Mouse (Mus musculus): ENCODE measurements around the gene Lpcat2b. TPM values are rescaled to one million over a fixed set of nuclear protein-coding genes. Genes with fewer than 3 reads are reported as not detected.
"Not testable (repeated sequence)": the region's sequence is repeated elsewhere in the genome, so short reads cannot be mapped to it uniquely, and the experiment has no call there.

Lpcat2b gene
- not detected in 2 replicates for polyA plus RNA-seq (2012; ENCODE audit: insufficient read depth, insufficient read length, low replicate concordance, missing spikeins)

DNA sequence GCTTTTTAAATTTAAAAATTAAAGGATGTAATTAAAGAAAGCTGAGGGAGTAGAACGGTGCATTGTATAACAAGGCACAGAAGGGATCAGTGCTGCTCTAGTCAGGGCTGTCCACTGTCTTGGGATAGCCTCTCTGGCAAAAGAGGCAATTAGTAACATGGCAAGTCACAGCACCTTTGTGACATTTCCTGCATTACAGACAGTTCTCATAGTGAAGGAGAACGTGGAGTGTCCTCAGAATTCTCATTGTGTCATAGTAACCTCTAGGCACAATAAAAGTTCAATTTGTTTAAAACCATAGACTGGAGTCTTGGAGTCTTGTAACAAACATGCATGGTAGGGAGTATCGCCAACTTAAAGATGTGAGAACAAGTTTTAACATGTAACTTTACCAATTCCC lies at the start of gene Lpcat2b:
Gene Lpcat2b (plus strand): TSS at position 301 of the 400 bp plus-strand sequence.
- Histone ChIP-seq H3K27ac (ENCODE audit: insufficient read depth, low read depth, low read length) (no peak within 1 kb of the TSS), H3K4me1 (ENCODE audit: control insufficient read depth, insufficient read depth, low read length) (no peaks in the 10 kb centered on the region), H3K4me3 (ENCODE audit: insufficient read depth, low read depth, low read length) (no peak within 1 kb of the TSS)
- WGBS = 79% methylated on average over 3 of the region's 3 CpGs
- TF ChIP-seq CTCF (IDR thresholded peaks at IDR 0.05; ENCODE audit: insufficient read depth, low read depth, low read length) (no peak), POLR2A (IDR thresholded peaks at IDR 0.05; ENCODE audit: insufficient read depth, low read depth, low read length) (no peak)

DNA sequence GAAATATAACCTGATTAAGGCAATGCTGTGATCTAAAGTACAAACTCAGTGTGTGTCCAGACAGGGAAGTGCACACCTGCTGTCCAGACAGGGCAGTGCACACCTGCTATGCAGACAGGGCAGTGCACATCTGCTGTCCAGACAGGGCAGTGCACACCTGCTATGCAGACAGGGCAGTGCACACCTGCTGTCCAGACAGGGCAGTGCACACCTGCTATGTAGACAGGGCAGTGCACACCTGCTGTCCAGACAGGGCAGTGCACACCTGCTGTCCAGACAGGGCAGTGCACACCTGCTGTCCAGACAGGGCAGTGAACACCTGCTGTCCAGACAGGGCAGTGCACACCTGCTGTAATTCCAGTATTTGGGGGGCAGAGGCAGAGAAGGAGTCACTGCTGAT lies 44.9 kb upstream of the Lpcat2b start:
- H3K4me3 ChIP-seq (ENCODE audit: insufficient read depth, low read depth, low read length); H3K4me1 ChIP-seq (ENCODE audit: control insufficient read depth, insufficient read depth, low read length); H3K27ac ChIP-seq (ENCODE audit: insufficient read depth, low read depth, low read length): not testable (repeated sequence)

DNA sequence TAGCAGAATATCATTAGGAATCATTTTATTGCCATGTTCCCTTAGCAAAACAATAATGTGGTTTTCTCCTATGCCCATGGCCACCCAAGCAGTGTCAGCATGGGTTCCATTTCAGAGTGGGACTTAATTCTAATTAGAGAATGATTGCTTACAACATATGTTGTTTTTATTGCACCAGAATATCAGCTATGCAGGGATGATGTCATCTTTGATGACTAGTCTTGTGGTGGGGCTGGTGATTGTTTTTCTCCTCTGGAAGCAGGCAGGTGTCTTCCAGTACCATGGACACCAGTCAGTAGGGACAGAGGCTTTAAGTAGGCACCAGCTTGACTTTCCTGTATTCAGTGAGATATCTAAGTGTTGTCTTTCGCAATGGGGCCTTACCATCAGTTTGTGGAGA lies 43.6 kb upstream of the Lpcat2b start:
- Histone ChIP-seq H3K4me1 (ENCODE audit: control insufficient read depth, insufficient read depth, low read length) (no peaks in the 10 kb centered on the region), H3K4me3 (ENCODE audit: insufficient read depth, low read depth, low read length) (no peak overlapping the region), H3K27ac (ENCODE audit: insufficient read depth, low read depth, low read length) (no peak overlapping the region)
- TF ChIP-seq POLR2A (IDR thresholded peaks at IDR 0.05; ENCODE audit: insufficient read depth, low read depth, low read length) = no peak
- TF ChIP-seq CTCF (IDR thresholded peaks at IDR 0.05; ENCODE audit: insufficient read depth, low read depth, low read length) = no peak
- 97% methylated on average over 1 of the region's 1 CpGs for WGBS

DNA sequence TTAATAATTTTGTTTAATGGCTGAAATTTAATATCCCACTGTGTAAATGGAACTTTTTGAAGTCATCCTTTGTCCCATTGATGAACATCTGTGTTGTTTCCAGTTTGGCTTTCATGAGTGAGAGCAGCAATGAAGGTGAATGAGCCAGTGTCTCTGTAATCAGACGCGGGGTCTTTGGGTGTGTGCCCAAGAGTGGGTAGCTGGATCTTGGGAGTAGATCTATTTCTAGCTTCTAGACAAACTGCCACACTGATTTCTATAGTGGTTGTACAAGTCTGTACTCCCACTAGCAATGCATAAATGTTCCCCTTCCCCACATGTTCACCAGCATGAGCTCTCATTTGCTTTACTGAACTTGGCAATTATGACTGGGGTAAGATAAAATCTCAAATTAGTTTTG lies 42.0 kb upstream of the Lpcat2b start:
- Histone ChIP-seq H3K4me3 (ENCODE audit: insufficient read depth, low read depth, low read length) (no peak overlapping the region), H3K27ac (ENCODE audit: insufficient read depth, low read depth, low read length) (no peak overlapping the region), H3K4me1 (ENCODE audit: control insufficient read depth, insufficient read depth, low read length) (no peaks in the 10 kb centered on the region)
- 78% methylated on average over 2 of the region's 2 CpGs for WGBS
- TF ChIP-seq POLR2A (IDR thresholded peaks at IDR 0.05; ENCODE audit: insufficient read depth, low read depth, low read length) (no peak), CTCF (IDR thresholded peaks at IDR 0.05; ENCODE audit: insufficient read depth, low read depth, low read length) (no peak)

DNA sequence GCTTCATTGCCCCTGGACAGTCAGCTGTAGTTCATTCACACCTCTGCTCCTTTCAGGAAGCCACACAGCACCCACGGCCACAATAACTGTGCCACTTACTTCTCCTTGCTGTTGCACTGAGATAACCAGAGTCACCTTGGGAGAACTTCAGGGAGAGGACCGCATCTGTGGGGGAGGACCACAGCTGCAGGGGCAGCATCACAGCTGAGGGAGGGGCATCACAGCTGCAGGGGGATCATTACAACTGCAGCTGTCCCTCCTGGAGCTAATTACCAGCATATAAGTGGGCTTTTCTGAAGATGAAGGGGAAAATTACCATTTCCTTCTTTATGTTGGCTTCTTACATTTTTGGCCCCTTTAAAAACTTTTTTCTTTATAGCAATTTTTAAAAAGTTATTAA lies 36.9 kb upstream of the Lpcat2b start:
- H3K4me3 ChIP-seq (ENCODE audit: insufficient read depth, low read depth, low read length) = no peak overlapping the region
- TF ChIP-seq POLR2A (IDR thresholded peaks at IDR 0.05; ENCODE audit: insufficient read depth, low read depth, low read length) (no peak), CTCF (IDR thresholded peaks at IDR 0.05; ENCODE audit: insufficient read depth, low read depth, low read length) (no peak)
- 73% methylated on average over 2 of the region's 2 CpGs for WGBS
- no peak overlapping the region for H3K27ac ChIP-seq (ENCODE audit: insufficient read depth, low read depth, low read length)
- H3K4me1 ChIP-seq (ENCODE audit: control insufficient read depth, insufficient read depth, low read length) = no peaks in the 10 kb centered on the region

DNA sequence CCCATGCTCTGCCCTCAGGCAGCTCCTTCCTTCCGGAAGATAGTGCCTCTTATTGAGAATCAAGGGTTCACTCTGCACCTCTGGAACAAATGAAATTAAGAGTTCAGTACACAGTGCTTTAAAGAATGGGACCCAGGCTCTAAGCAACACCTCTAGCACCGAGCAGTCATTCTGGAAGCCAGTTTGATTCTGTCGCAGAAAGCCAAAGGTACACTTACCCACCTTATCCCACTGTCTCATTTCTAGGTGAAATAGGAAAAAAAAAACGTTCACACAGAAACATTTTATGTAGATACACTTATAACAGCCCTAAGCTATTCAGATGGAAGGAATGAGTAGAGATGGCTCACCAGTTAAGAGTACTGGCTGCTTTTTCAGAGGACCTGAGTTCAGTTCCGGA lies 28.9 kb upstream of the Lpcat2b start, which contains the start of gene Ephx4:
Gene Ephx4 (plus strand): TSS at position 301 of the 400 bp plus-strand sequence.
- Histone ChIP-seq H3K4me3 (ENCODE audit: insufficient read depth, low read depth, low read length) (peak within 1 kb of the TSS; percentile 65), H3K4me1 (ENCODE audit: control insufficient read depth, insufficient read depth, low read length) (peaks cover 12% of the 10 kb centered on the region; the same call in 1 of the 2 replicates), H3K27ac (ENCODE audit: insufficient read depth, low read depth, low read length) (no peak within 1 kb of the TSS)
- TF ChIP-seq POLR2A (IDR thresholded peaks at IDR 0.05; ENCODE audit: insufficient read depth, low read depth, low read length) = no peak
- TF ChIP-seq CTCF (IDR thresholded peaks at IDR 0.05; ENCODE audit: insufficient read depth, low read depth, low read length) = no peak
- 31% methylated on average over 5 of the region's 5 CpGs for WGBS

DNA sequence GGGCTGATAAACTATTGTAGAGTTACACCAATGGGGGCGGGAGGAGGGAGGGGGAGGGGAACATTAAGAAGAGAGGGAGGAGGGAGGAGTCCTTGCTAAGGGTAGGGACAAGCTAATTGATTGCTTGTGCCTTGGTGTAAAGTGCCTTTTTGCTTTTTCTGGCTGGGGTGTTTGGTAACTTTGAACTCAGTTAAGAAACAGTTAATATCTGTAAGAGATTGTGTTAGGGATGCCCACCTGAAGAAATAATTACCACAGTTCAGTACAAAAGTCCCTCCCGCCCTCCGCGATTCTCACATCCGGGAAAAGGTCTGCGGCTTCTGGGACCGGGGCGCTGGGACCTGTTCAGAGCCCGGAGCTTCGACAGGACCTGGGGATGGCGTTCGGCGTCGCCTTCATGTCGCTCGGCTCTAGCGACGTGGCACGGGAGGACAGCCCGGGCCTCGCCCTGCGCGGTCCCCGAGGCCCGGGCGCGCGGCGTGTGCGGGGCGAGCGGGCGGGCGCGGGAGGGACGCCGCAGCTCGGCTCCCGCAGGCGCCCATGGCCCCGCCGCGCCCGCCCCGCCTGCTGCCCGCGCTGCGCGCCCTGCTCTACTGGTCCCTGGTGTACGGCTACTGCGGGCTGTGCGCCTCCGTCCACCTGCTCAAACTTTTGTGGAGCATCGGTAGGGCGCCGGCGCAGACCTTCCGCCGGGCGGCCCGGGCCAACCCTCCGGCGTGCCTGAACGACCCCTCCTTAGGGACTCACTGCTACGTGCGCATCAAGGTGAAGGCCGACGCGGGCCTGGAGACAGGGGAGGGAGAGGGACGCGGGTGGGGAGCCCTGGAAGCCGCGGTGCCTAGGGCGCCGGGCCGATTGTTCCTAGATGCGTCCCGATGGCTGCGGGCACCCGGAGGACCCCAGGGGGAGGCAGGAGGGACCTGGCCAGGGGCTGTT lies 28.1 kb upstream of the Lpcat2b start:
- TF ChIP-seq CTCF (IDR thresholded peaks at IDR 0.05; ENCODE audit: insufficient read depth, low read depth, low read length) = no peak
- TF ChIP-seq POLR2A (IDR thresholded peaks at IDR 0.05; ENCODE audit: insufficient read depth, low read depth, low read length) = no peak
- Histone ChIP-seq H3K4me3 (ENCODE audit: insufficient read depth, low read depth, low read length) (peak overlapping the region; percentile 65), H3K4me1 (ENCODE audit: control insufficient read depth, insufficient read depth, low read length) (peaks cover 12% of the 10 kb centered on the region; the same call in 1 of the 2 replicates), H3K27ac (ENCODE audit: insufficient read depth, low read depth, low read length) (no peak overlapping the region)
- WGBS = under 1% methylated on average over 76 of the region's 80 CpGs

DNA sequence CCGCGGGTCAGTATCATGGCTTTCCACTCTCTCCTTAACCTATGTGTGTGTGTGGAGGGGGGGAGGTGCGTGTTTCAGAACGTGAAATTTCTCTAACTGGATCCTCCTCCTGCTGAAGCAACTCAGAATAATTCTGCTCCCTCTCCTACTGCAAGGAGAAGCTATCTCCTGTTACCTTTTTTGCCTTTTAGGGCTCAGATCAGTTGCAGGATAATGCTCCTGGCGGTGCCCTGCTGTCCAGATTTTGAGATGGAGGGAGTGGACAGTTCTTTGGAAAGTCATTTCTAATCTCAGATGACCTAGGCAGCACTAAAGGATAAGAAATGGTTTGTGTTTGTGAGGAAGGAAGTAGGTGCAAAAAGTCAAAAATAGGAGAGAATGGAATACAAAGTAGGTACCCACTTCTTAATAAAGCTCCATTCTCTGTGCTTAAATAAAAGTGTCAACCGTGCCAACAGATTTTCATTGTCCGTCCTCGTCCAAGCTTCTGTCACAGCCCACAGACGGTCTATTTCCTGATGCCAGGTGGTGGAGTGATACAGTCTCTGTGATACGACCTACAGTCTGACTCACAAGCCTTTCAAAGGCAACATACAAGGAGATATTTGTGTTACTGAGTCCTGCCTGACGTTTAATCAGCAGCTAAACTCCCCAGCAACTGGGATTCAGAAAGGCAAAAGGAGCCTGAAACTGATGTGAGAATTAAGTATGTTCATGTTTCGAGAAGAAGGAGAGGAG lies 27.2 kb upstream of the Lpcat2b start:
- WGBS = 33% methylated on average over 12 of the region's 12 CpGs
- Histone ChIP-seq H3K27ac (ENCODE audit: insufficient read depth, low read depth, low read length) (no peak overlapping the region), H3K4me1 (ENCODE audit: control insufficient read depth, insufficient read depth, low read length) (peaks cover 12% of the 10 kb centered on the region; the same call in 1 of the 2 replicates), H3K4me3 (ENCODE audit: insufficient read depth, low read depth, low read length) (peak overlapping the region; percentile 65)
- TF ChIP-seq POLR2A (IDR thresholded peaks at IDR 0.05; ENCODE audit: insufficient read depth, low read depth, low read length) (no peak), CTCF (IDR thresholded peaks at IDR 0.05; ENCODE audit: insufficient read depth, low read depth, low read length) (no peak)

DNA sequence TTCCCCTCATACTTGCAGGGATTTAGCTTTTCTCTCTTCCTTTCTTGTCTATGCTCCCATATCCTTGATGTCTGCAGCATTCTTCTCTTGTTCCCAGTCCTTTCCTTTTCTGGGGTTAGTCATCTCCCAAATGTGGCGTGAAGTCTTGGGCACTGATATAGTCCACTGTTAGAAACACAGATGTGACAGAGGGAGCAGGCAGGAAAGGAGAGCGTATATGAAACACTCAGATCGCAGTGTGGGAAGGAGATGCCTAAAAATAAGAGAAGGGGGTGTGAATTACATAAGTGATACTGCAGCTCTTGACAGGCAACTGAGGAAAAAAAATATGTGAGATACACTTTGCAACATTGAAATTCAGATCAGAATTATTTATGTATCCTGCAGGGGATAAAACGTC lies 26.0 kb upstream of the Lpcat2b start:
- Histone ChIP-seq H3K27ac (ENCODE audit: insufficient read depth, low read depth, low read length) (0 out of 2 replicates have a peak overlapping the region, but pooled peaks have one; percentile 17), H3K4me3 (ENCODE audit: insufficient read depth, low read depth, low read length) (no peak overlapping the region), H3K4me1 (ENCODE audit: control insufficient read depth, insufficient read depth, low read length) (peaks cover 12% of the 10 kb centered on the region; the same call in 1 of the 2 replicates)
- TF ChIP-seq POLR2A (IDR thresholded peaks at IDR 0.05; ENCODE audit: insufficient read depth, low read depth, low read length) (no peak), CTCF (IDR thresholded peaks at IDR 0.05; ENCODE audit: insufficient read depth, low read depth, low read length) (no peak)
- WGBS = 79% methylated on average over 4 of the region's 4 CpGs

All from olfactory bulb, adult 2 months (tissue).